Mouse (Mus musculus) G1E (cell line): ENCODE results near the gene Metrn. TPM values are rescaled to one million over a fixed set of nuclear protein-coding genes. Genes with fewer than 3 reads are reported as not detected.

Source experiments
- ATAC-seq: 2 replicates; pipeline ENCODE4 v1.8.0; 2016; ENCODE audit warnings: mild to moderate bottlenecking; ENCODE audit not compliant: insufficient number of reproducible peaks, poor library complexity, low FRiP score, severe bottlenecking; ENCODE audit errors: extremely low read depth
- DNase-seq: peaks from one replicate; pipeline ENCODE4 v3.0.0; 2012; ENCODE audit warnings: low spot score
- H3K27me3 ChIP-seq: 2 replicates; pipeline ENCODE4 v1.6.1; 2012; ENCODE audit warnings: mild to moderate bottlenecking, low read length, inconsistent platforms; ENCODE audit not compliant: insufficient read depth
- H3K36me3 ChIP-seq: replicated peaks from 2 replicates; pipeline ENCODE3; 2012; ENCODE audit warnings: mild to moderate bottlenecking, inconsistent platforms
- H3K4me1 ChIP-seq: 2 replicates; pipeline ENCODE4 v1.6.1; 2012; ENCODE audit warnings: low read depth, low read length, inconsistent platforms, mixed read lengths; ENCODE audit not compliant: insufficient read depth
- H3K4me3 ChIP-seq: 2 replicates; pipeline ENCODE4 v1.5.1; 2012; ENCODE audit warnings: low read depth, mild to moderate bottlenecking, inconsistent platforms, low read length, moderate library complexity, mixed read lengths
- H3K9me3 ChIP-seq: replicated peaks from 2 replicates; pipeline ENCODE4 v1.6.1; 2012; ENCODE audit warnings: inconsistent platforms
- CTCF ChIP-seq: IDR thresholded peaks from 2 replicates; pipeline ENCODE4 v1.5.1; 2012; ENCODE audit warnings: low read depth, low read length, inconsistent platforms, mixed read lengths
- GATA1 ChIP-seq: IDR thresholded peaks from 2 replicates; pipeline ENCODE4 v1.6.1; 2012; ENCODE audit warnings: borderline replicate concordance, low read length, inconsistent platforms, mixed read lengths
- GATA2 ChIP-seq: IDR thresholded peaks from 2 replicates; pipeline ENCODE4 v1.6.1; 2012; ENCODE audit warnings: low read depth, low read length, inconsistent platforms, borderline replicate concordance
- POLR2AphosphoS5 ChIP-seq: IDR thresholded peaks from 2 replicates; pipeline ENCODE4 v1.6.1; 2012; ENCODE audit warnings: low read depth, low read length, inconsistent platforms; ENCODE audit not compliant: insufficient replicate concordance
- TAL1 ChIP-seq: conservative IDR thresholded peaks from 2 replicates; pipeline ENCODE4 v1.6.1; 2012; ENCODE audit warnings: low read depth, low read length, inconsistent platforms, mixed read lengths
- polyA plus RNA-seq: library from polyadenylated mRNA; stranded (reverse); fragments of >175 nt; gene quantifications from 2 replicates; pipeline ENCODE4 v1.2.3, GENCODE M21; 2012
- total RNA-seq, 2 experiments: library from RNA; stranded (forward) in 1 of 2; stranded (reverse) in 1 of 2; fragments of 200-1000 nt in 1 of 2; fragments of >200 nt in 1 of 2; fragmentation: Nextera tagmentation in 1 of 2; gene quantifications; 2 replicates each; pipeline ENCODE4 v1.2.3; 2014 to 2017

Gene Metrn
- total and polyA plus RNA-seq, 3 experiments, result 19.7 to 129 (median 22.3) TPM

GRCm38 (mm10) chr17:25755086-25755485, 41.9 kb downstream of the Metrn start:
- Histone ChIP-seq H3K4me1 (no peaks in the 10 kb centered on the region; the same call in 1 of the 2 replicates), H3K36me3 (no peaks in the 10 kb centered on the region), H3K27me3 (peaks cover 30% of the 10 kb centered on the region), H3K4me3 (no peak overlapping the region), H3K9me3 (no peaks in the 10 kb centered on the region)
- ATAC-seq, result no peak
- TF ChIP-seq CTCF (no peak), POLR2AphosphoS5 (no peak), GATA1 (no peak), TAL1 (no peak), GATA2 (no peak)
- no peak for DNase-seq

GRCm38 (mm10) chr17:25754241-25754640, 42.7 kb downstream of the Metrn start, which contains the start of gene Msln:
TSS of gene Msln (minus strand) at chr17:25754378.
- no peaks in the 10 kb centered on the region for H3K9me3 ChIP-seq
- peaks cover 30% of the 10 kb centered on the region for H3K27me3 ChIP-seq
- DNase-seq, result no peak
- H3K36me3 ChIP-seq, result no peaks in the 10 kb centered on the region
- H3K4me1 ChIP-seq, result no peaks in the 10 kb centered on the region
- no peak for ATAC-seq
- no peak within 1 kb of the TSS for H3K4me3 ChIP-seq
- TF ChIP-seq GATA2 (no peak), GATA1 (no peak)

- DNase-seq (no peak), ATAC-seq (no peak)
- TF ChIP-seq GATA1, result no peak
- TF ChIP-seq POLR2AphosphoS5, result no peak
- TF ChIP-seq TAL1, result no peak
- no peak for TF ChIP-seq CTCF
- TF ChIP-seq GATA2, result no peak
- H3K9me3 ChIP-seq, result no peaks in the 10 kb centered on the region
- H3K36me3 ChIP-seq, result no peaks in the 10 kb centered on the region
- H3K4me1 ChIP-seq, result no peaks in the 10 kb centered on the region
- peaks cover 31% of the 10 kb centered on the region for H3K27me3 ChIP-seq
- no peak overlapping the region for H3K4me3 ChIP-seq
Observed at GRCm38 (mm10) chr17:25751446-25751845, 45.5 kb downstream of the Metrn start.

GRCm38 (mm10) chr17:25749314-25749713, 47.6 kb downstream of the Metrn start:
- no peak for TF ChIP-seq GATA2
- peaks cover 36% of the 10 kb centered on the region for H3K27me3 ChIP-seq
- no peak for DNase-seq
- H3K4me3 ChIP-seq, result no peak overlapping the region
- no peaks in the 10 kb centered on the region for H3K36me3 ChIP-seq
- ATAC-seq, result no peak
- H3K9me3 ChIP-seq, result no peaks in the 10 kb centered on the region
- no peaks in the 10 kb centered on the region for H3K4me1 ChIP-seq

GRCm38 (mm10) chr17:25748238-25748637, 48.7 kb downstream of the Metrn start:
- no peak for DNase-seq
- TF ChIP-seq GATA2 (no peak), TAL1 (no peak), CTCF (no peak), POLR2AphosphoS5 (no peak), GATA1 (no peak)
- Histone ChIP-seq H3K4me3 (no peak overlapping the region), H3K36me3 (no peaks in the 10 kb centered on the region), H3K4me1 (no peaks in the 10 kb centered on the region), H3K9me3 (no peaks in the 10 kb centered on the region), H3K27me3 (peaks cover 37% of the 10 kb centered on the region)
- ATAC-seq, result no peak

- no peaks in the 10 kb centered on the region for H3K36me3 ChIP-seq
- ATAC-seq (no peak), DNase-seq (no peak)
- no peak overlapping the region for H3K4me3 ChIP-seq
- H3K9me3 ChIP-seq, result no peaks in the 10 kb centered on the region
- TF ChIP-seq POLR2AphosphoS5 (no peak), CTCF (no peak), GATA2 (no peak), GATA1 (no peak), TAL1 (no peak)
- H3K4me1 ChIP-seq, result no peaks in the 10 kb centered on the region
- H3K27me3 ChIP-seq, result peaks cover 30% of the 10 kb centered on the region
Observed at GRCm38 (mm10) chr17:25744311-25744710, 52.6 kb downstream of the Metrn start.

GRCm38 (mm10) chr17:25743831-25744230, 53.1 kb downstream of the Metrn start:
- Histone ChIP-seq H3K36me3 (no peaks in the 10 kb centered on the region), H3K27me3 (peaks cover 33% of the 10 kb centered on the region), H3K9me3 (no peaks in the 10 kb centered on the region), H3K4me1 (no peaks in the 10 kb centered on the region), H3K4me3 (no peak overlapping the region)
- DNase-seq (no peak), ATAC-seq (no peak)
- TF ChIP-seq GATA2, result no peak
- no peak for TF ChIP-seq POLR2AphosphoS5
- no peak for TF ChIP-seq GATA1
- no peak for TF ChIP-seq CTCF
- no peak for TF ChIP-seq TAL1

Other genes with a start within 250 kb of the Metrn start
Only the 20 nearest of the 28 such genes appear.
- gene Gng13, start 80.0 kb downstream of the Metrn start, total RNA-seq (2014; fragmentation: Nextera tagmentation), result not detected in 2 replicates
- 0.16 TPM in 1 of 2 replicates, not detected in the other for gene Gng13, start 80.0 kb downstream of the Metrn start, total RNA-seq (2017)
- gene Gng13, start 80.0 kb downstream of the Metrn start, polyA plus RNA-seq, result not detected in 2 replicates
- gene Chtf18, start 69.7 kb downstream of the Metrn start, total RNA-seq (2014; fragmentation: Nextera tagmentation), result 7.3 and 17.7 TPM in 2 replicates
- gene Chtf18, start 69.7 kb downstream of the Metrn start, total RNA-seq (2017), result 24.4 and 26.2 TPM in 2 replicates
- 80.9 and 89.1 TPM in 2 replicates for gene Chtf18, start 69.7 kb downstream of the Metrn start, polyA plus RNA-seq
- 7.5 and 7.8 TPM in 2 replicates for gene Rpusd1, start 69.5 kb downstream of the Metrn start, total RNA-seq (2014; fragmentation: Nextera tagmentation)
- 3.6 and 4.2 TPM in 2 replicates for gene Rpusd1, start 69.5 kb downstream of the Metrn start, total RNA-seq (2017)
- gene Rpusd1, start 69.5 kb downstream of the Metrn start, polyA plus RNA-seq, result 28.2 and 30.1 TPM in 2 replicates
- not detected in 2 replicates for gene Mslnl, start 61.1 kb downstream of the Metrn start, total RNA-seq (2014; fragmentation: Nextera tagmentation)
- not detected in 2 replicates for gene Mslnl, start 61.1 kb downstream of the Metrn start, total RNA-seq (2017)
- gene Mslnl, start 61.1 kb downstream of the Metrn start, polyA plus RNA-seq, result not detected in 2 replicates
- not detected in 2 replicates for gene Msln, start 42.8 kb downstream of the Metrn start, total RNA-seq (2014; fragmentation: Nextera tagmentation)
- 0.55 TPM in 1 of 2 replicates, not detected in the other for gene Msln, start 42.8 kb downstream of the Metrn start, total RNA-seq (2017)
- gene Msln, start 42.8 kb downstream of the Metrn start, polyA plus RNA-seq, result not detected in 2 replicates
- 11.7 and 22.3 TPM in 2 replicates for gene Narfl, start 23.4 kb downstream of the Metrn start, total RNA-seq (2014; fragmentation: Nextera tagmentation)
- gene Narfl, start 23.4 kb downstream of the Metrn start, total RNA-seq (2017), result 28.4 and 29.2 TPM in 2 replicates
- 17.6 and 18.8 TPM in 2 replicates for gene Narfl, start 23.4 kb downstream of the Metrn start, polyA plus RNA-seq
- gene Haghl, start 11.5 kb downstream of the Metrn start, total RNA-seq (2014; fragmentation: Nextera tagmentation), result 7.0 and 11.7 TPM in 2 replicates
- 15.5 and 17.1 TPM in 2 replicates for gene Haghl, start 11.5 kb downstream of the Metrn start, total RNA-seq (2017)
- 15.4 and 17.1 TPM in 2 replicates for gene Haghl, start 11.5 kb downstream of the Metrn start, polyA plus RNA-seq
- not detected in 2 replicates for gene Ccdc78, start 10.6 kb downstream of the Metrn start, total RNA-seq (2014; fragmentation: Nextera tagmentation)
- 0.06 and 0.22 TPM in 2 replicates for gene Ccdc78, start 10.6 kb downstream of the Metrn start, total RNA-seq (2017)
- 0.05 TPM in 1 of 2 replicates, not detected in the other for gene Ccdc78, start 10.6 kb downstream of the Metrn start, polyA plus RNA-seq
- 24.1 and 24.8 TPM in 2 replicates for gene Fam173a, start 4.2 kb downstream of the Metrn start, total RNA-seq (2014; fragmentation: Nextera tagmentation)
- gene Fam173a, start 4.2 kb downstream of the Metrn start, total RNA-seq (2017), result 45.1 and 50.5 TPM in 2 replicates
- 16.1 and 20.5 TPM in 2 replicates for gene Fam173a, start 4.2 kb downstream of the Metrn start, polyA plus RNA-seq
- not detected in 2 replicates for gene AC134908.4, start 1.5 kb downstream of the Metrn start, total RNA-seq (2014; fragmentation: Nextera tagmentation)
- gene AC134908.4, start 1.5 kb downstream of the Metrn start, total RNA-seq (2017), result not detected in 2 replicates
- not detected in 2 replicates for gene AC134908.4, start 1.5 kb downstream of the Metrn start, polyA plus RNA-seq
- gene Fbxl16, start 11.9 kb upstream of the Metrn start, total RNA-seq (2014; fragmentation: Nextera tagmentation), result not detected in 2 replicates
- 0.05 TPM in 1 of 2 replicates, not detected in the other for gene Fbxl16, start 11.9 kb upstream of the Metrn start, total RNA-seq (2017)
- gene Fbxl16, start 11.9 kb upstream of the Metrn start, polyA plus RNA-seq, result 0.01 and 0.03 TPM in 2 replicates
- 13.8 and 13.9 TPM in 2 replicates for gene Wdr24, start 26.5 kb upstream of the Metrn start, total RNA-seq (2014; fragmentation: Nextera tagmentation)
- 23.5 and 25.8 TPM in 2 replicates for gene Wdr24, start 26.5 kb upstream of the Metrn start, total RNA-seq (2017)
- 4.8 and 8.6 TPM in 2 replicates for gene Wdr24, start 26.5 kb upstream of the Metrn start, polyA plus RNA-seq
- gene Jmjd8, start 31.7 kb upstream of the Metrn start, total RNA-seq (2014; fragmentation: Nextera tagmentation), result 0.90 and 1.9 TPM in 2 replicates
- gene Jmjd8, start 31.7 kb upstream of the Metrn start, total RNA-seq (2017), result 1.9 and 2.0 TPM in 2 replicates
- gene Jmjd8, start 31.7 kb upstream of the Metrn start, polyA plus RNA-seq, result 0.08 and 0.11 TPM in 2 replicates
- gene Stub1, start 36.3 kb upstream of the Metrn start, total RNA-seq (2014; fragmentation: Nextera tagmentation), result 29.1 and 30.1 TPM in 2 replicates
- gene Stub1, start 36.3 kb upstream of the Metrn start, total RNA-seq (2017), result 90.8 and 97.3 TPM in 2 replicates
- gene Stub1, start 36.3 kb upstream of the Metrn start, polyA plus RNA-seq, result 70.9 and 81.7 TPM in 2 replicates
- gene Rhbdl1, start 40.2 kb upstream of the Metrn start, total RNA-seq (2014; fragmentation: Nextera tagmentation), result 4.8 and 5.5 TPM in 2 replicates
- 0.87 and 1.4 TPM in 2 replicates for gene Rhbdl1, start 40.2 kb upstream of the Metrn start, total RNA-seq (2017)
- 2.7 and 3.1 TPM in 2 replicates for gene Rhbdl1, start 40.2 kb upstream of the Metrn start, polyA plus RNA-seq
- 1.1 and 2.9 TPM in 2 replicates for gene Gm20683, start 44.6 kb upstream of the Metrn start, total RNA-seq (2014; fragmentation: Nextera tagmentation)
- 3.0 and 3.1 TPM in 2 replicates for gene Gm20683, start 44.6 kb upstream of the Metrn start, total RNA-seq (2017)
- gene Gm20683, start 44.6 kb upstream of the Metrn start, polyA plus RNA-seq, result 9.7 and 12.4 TPM in 2 replicates
- gene Rhot2, start 47.7 kb upstream of the Metrn start, total RNA-seq (2014; fragmentation: Nextera tagmentation), result 31.2 and 41.2 TPM in 2 replicates
- gene Rhot2, start 47.7 kb upstream of the Metrn start, total RNA-seq (2017), result 17.7 and 20.0 TPM in 2 replicates
- 142 and 151 TPM in 2 replicates for gene Rhot2, start 47.7 kb upstream of the Metrn start, polyA plus RNA-seq
- 14.6 and 42.2 TPM in 2 replicates for gene Wdr90, start 64.4 kb upstream of the Metrn start, total RNA-seq (2014; fragmentation: Nextera tagmentation)
- gene Wdr90, start 64.4 kb upstream of the Metrn start, total RNA-seq (2017), result 11.8 and 14.2 TPM in 2 replicates
- gene Wdr90, start 64.4 kb upstream of the Metrn start, polyA plus RNA-seq, result 9.0 and 17.0 TPM in 2 replicates
- 8.2 and 8.7 TPM in 2 replicates for gene Mcrip2, start 71.6 kb upstream of the Metrn start, total RNA-seq (2014; fragmentation: Nextera tagmentation)
- 4.4 and 9.4 TPM in 2 replicates for gene Mcrip2, start 71.6 kb upstream of the Metrn start, total RNA-seq (2017)
- gene Mcrip2, start 71.6 kb upstream of the Metrn start, polyA plus RNA-seq, result 77.6 and 103 TPM in 2 replicates
- 13.9 and 19.0 TPM in 2 replicates for gene Mettl26, start 77.9 kb upstream of the Metrn start, total RNA-seq (2014; fragmentation: Nextera tagmentation)
- gene Mettl26, start 77.9 kb upstream of the Metrn start, total RNA-seq (2017), result 12.4 and 16.7 TPM in 2 replicates
- 30.2 and 34.4 TPM in 2 replicates for gene Mettl26, start 77.9 kb upstream of the Metrn start, polyA plus RNA-seq